Mouse (Mus musculus): ENCODE data around the gene Fam122a.

- TF ChIP-seq CTCF (IDR thresholded peaks at IDR 0.05; ENCODE audit: extremely low read depth, insufficient read depth, insufficient read length, insufficient replicate concordance) (no peak), POLR2A (IDR thresholded peaks at IDR 0.05; ENCODE audit: low read depth, low read length) (no peak)
Measured at GRCm38 (mm10) chr19:24476461-24476860, 695 bp downstream of the Fam122a start.
